Mouse (Mus musculus) kidney, embryonic 16.5 days (tissue): ENCODE data around the gene Fcnb. TPM values are rescaled to one million over a fixed set of nuclear protein-coding genes. Genes with fewer than 3 reads are reported as not detected.

Experiments used
- ATAC-seq: fragments of 200-750 bp; cut with Nextera tagmentation; 2 replicates; pipeline ENCODE4 v1.8.0; 2017; ENCODE audit warnings: moderate TSS enrichment; ENCODE audit not compliant: low FRiP score, low TSS enrichment
- H3K27ac ChIP-seq: fragments of 300-500 bp; sonication (generic); 2 replicates; pipeline ENCODE4 v1.5.1; 2014; ENCODE audit warnings: low read length
- H3K27me3 ChIP-seq: fragments of 300-500 bp; sonication (generic); 2 replicates; pipeline ENCODE4 v1.6.1; 2014; ENCODE audit warnings: low read length, control low read depth, mixed read lengths; ENCODE audit not compliant: insufficient read depth
- H3K36me3 ChIP-seq: fragments of 300-500 bp; sonication (generic); 2 replicates; pipeline ENCODE4 v1.6.1; 2014; ENCODE audit warnings: low read length, control low read depth, mixed read lengths; ENCODE audit not compliant: insufficient read depth
- H3K4me1 ChIP-seq: fragments of 300-500 bp; sonication (generic); 2 replicates; pipeline ENCODE4 v1.6.1; 2014; ENCODE audit warnings: low read length, control low read depth, mixed read lengths; ENCODE audit not compliant: insufficient read depth
- H3K4me2 ChIP-seq: fragments of 300-500 bp; sonication (generic); replicated peaks from 2 replicates; pipeline ENCODE4 v1.6.1; 2014; ENCODE audit warnings: low read depth, low read length
- H3K4me3 ChIP-seq: fragments of 300-500 bp; sonication (generic); 2 replicates; pipeline ENCODE4 v1.5.1; 2014; ENCODE audit warnings: mild to moderate bottlenecking, low read length
- H3K9ac ChIP-seq: fragments of 300-500 bp; sonication (generic); replicated peaks from 2 replicates; pipeline ENCODE4 v1.6.1; 2014; ENCODE audit warnings: low read length
- H3K9me3 ChIP-seq: fragments of 300-500 bp; sonication (generic); 2 replicates; pipeline ENCODE4 v1.6.1; 2016; ENCODE audit warnings: low read length, control low read depth
- WGBS: fragments of 180-500 bp; shearing (Covaris S2); extraction: QIAGEN DNeasy Blood & Tissue Kit; methylation state at CpG from one replicate; pipeline ENCODE4 v1.1.7; 2014; 5-methylcytosine and 5-hydroxymethylcytosine counted together
- polyA plus RNA-seq: library from polyadenylated mRNA; unstranded; fragments of >200 nt; fragmentation: Nextera tagmentation; extraction: Ambion mirVana; gene quantifications from 2 replicates; pipeline ENCODE4 v1.2.1, GENCODE M21; 2015

Gene Fcnb
- polyA plus RNA-seq, 1 experiment from 2014 or later: 0.40 TPM

GRCm38 (mm10) chr2:28106002-28106401 lies 21.3 kb upstream of the Fcnb start:
- Histone ChIP-seq H3K9ac (no peak overlapping the region), H3K9me3 (no peaks in the 10 kb centered on the region), H3K4me1 (no peaks in the 10 kb centered on the region), H3K4me2 (no peak overlapping the region), H3K27ac (no peak overlapping the region), H3K27me3 (no peaks in the 10 kb centered on the region), H3K4me3 (no peak overlapping the region), H3K36me3 (no peaks in the 10 kb centered on the region)
- ATAC-seq: no peak
- WGBS: 55% methylated on average over 2 of the region's 2 CpGs

GRCm38 (mm10) chr2:28103653-28104052 lies 19.0 kb upstream of the Fcnb start:
- Histone ChIP-seq H3K27me3 (no peaks in the 10 kb centered on the region), H3K4me3 (no peak overlapping the region), H3K9me3 (no peaks in the 10 kb centered on the region), H3K4me2 (no peak overlapping the region), H3K9ac (no peak overlapping the region), H3K4me1 (no peaks in the 10 kb centered on the region), H3K27ac (no peak overlapping the region), H3K36me3 (no peaks in the 10 kb centered on the region)
- 67% methylated on average over 2 of the region's 2 CpGs for WGBS
- no peak for ATAC-seq

GRCm38 (mm10) chr2:28101892-28102291 lies 17.2 kb upstream of the Fcnb start:
- H3K36me3 ChIP-seq: no peaks in the 10 kb centered on the region
- no peak overlapping the region for H3K4me2 ChIP-seq
- no peaks in the 10 kb centered on the region for H3K9me3 ChIP-seq
- no peak for ATAC-seq
- no peak overlapping the region for H3K4me3 ChIP-seq
- H3K27me3 ChIP-seq: no peaks in the 10 kb centered on the region
- 94% methylated on average over 2 of the region's 2 CpGs for WGBS
- H3K9ac ChIP-seq: no peak overlapping the region
- H3K27ac ChIP-seq: no peak overlapping the region
- H3K4me1 ChIP-seq: no peaks in the 10 kb centered on the region; the same call in 1 of the 2 replicates

GRCm38 (mm10) chr2:28100796-28101483 lies 16.3 kb upstream of the Fcnb start:
- Histone ChIP-seq H3K36me3 (no peaks in the 10 kb centered on the region), H3K27ac (no peak overlapping the region), H3K27me3 (no peaks in the 10 kb centered on the region), H3K9me3 (no peaks in the 10 kb centered on the region), H3K4me3 (no peak overlapping the region), H3K4me2 (no peak overlapping the region), H3K9ac (no peak overlapping the region), H3K4me1 (no peaks in the 10 kb centered on the region; the same call in 1 of the 2 replicates)
- ATAC-seq: no peak
- 88% methylated on average over 9 of the region's 9 CpGs for WGBS

GRCm38 (mm10) chr2:28098547-28099505 lies 14.1 kb upstream of the Fcnb start:
- no peaks in the 10 kb centered on the region; the same call in 1 of the 2 replicates for H3K4me1 ChIP-seq
- ATAC-seq: no peak
- 6% methylated on average over 24 of the region's 24 CpGs for WGBS
- H3K36me3 ChIP-seq: no peaks in the 10 kb centered on the region
- peak overlapping the region; percentile 24 for H3K4me3 ChIP-seq
- no peaks in the 10 kb centered on the region for H3K9me3 ChIP-seq
- no peak overlapping the region for H3K9ac ChIP-seq
- H3K4me2 ChIP-seq: peak overlapping the region; percentile 35
- H3K27ac ChIP-seq: no peak overlapping the region
- H3K27me3 ChIP-seq: no peaks in the 10 kb centered on the region

GRCm38 (mm10) chr2:28096751-28097309 lies 12.1 kb upstream of the Fcnb start:
- Histone ChIP-seq H3K9ac (no peak overlapping the region), H3K36me3 (no peaks in the 10 kb centered on the region), H3K9me3 (no peaks in the 10 kb centered on the region), H3K4me3 (no peak overlapping the region), H3K27me3 (no peaks in the 10 kb centered on the region), H3K4me1 (no peaks in the 10 kb centered on the region; the same call in 1 of the 2 replicates), H3K4me2 (no peak overlapping the region), H3K27ac (no peak overlapping the region)
- 76% methylated on average over 6 of the region's 6 CpGs for WGBS
- no peak for ATAC-seq

GRCm38 (mm10) chr2:28092099-28092498 lies 7.4 kb upstream of the Fcnb start:
- ATAC-seq: no peak
- Histone ChIP-seq H3K36me3 (no peaks in the 10 kb centered on the region), H3K4me2 (no peak overlapping the region), H3K9me3 (no peaks in the 10 kb centered on the region), H3K9ac (no peak overlapping the region), H3K27ac (no peak overlapping the region), H3K27me3 (no peaks in the 10 kb centered on the region), H3K4me1 (no peaks in the 10 kb centered on the region), H3K4me3 (no peak overlapping the region)
- 92% methylated on average over 8 of the region's 8 CpGs for WGBS

GRCm38 (mm10) chr2:28091042-28091441 lies 6.4 kb upstream of the Fcnb start:
- Histone ChIP-seq H3K27me3 (no peaks in the 10 kb centered on the region), H3K36me3 (no peaks in the 10 kb centered on the region), H3K27ac (no peak overlapping the region), H3K9ac (no peak overlapping the region), H3K9me3 (no peaks in the 10 kb centered on the region), H3K4me3 (no peak overlapping the region), H3K4me1 (no peaks in the 10 kb centered on the region), H3K4me2 (no peak overlapping the region)
- 79% methylated on average over 6 of the region's 6 CpGs for WGBS
- no peak for ATAC-seq

- no peak overlapping the region for H3K4me2 ChIP-seq
- H3K27ac ChIP-seq: no peak overlapping the region
- H3K27me3 ChIP-seq: no peaks in the 10 kb centered on the region
- no peaks in the 10 kb centered on the region for H3K36me3 ChIP-seq
- no peak overlapping the region for H3K9ac ChIP-seq
- H3K4me1 ChIP-seq: no peaks in the 10 kb centered on the region
- no peak for ATAC-seq
- no peak overlapping the region for H3K4me3 ChIP-seq
- 61% methylated on average over 7 of the region's 7 CpGs for WGBS
- no peaks in the 10 kb centered on the region for H3K9me3 ChIP-seq
These were observed 5.8 kb upstream of the Fcnb start for GRCm38 (mm10) chr2:28090299-28091008.
